Comparison of ENCODE assay signal across 10 mouse cellular contexts in the genomic region with DNA sequence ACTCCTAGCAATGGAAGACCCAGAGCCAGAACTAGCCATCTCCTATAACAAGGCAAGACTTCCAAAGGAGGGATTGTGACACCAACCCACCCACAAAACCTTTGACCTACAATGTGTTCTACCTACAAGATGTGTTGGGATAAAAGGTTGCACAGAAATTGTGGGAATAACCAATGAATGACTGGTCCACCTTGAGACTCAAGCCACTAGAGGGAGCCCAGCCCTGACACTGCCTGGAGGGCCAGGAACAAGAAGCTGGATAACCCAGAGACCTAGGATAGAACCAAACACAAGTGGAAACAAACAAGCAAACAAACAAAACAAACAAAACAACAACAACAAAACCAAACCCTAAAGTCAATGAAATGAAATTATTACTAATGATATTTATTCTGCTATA.
DNase-seq lines count a peak whose midpoint lies in the region; TF ChIP-seq lines count a peak whose summit lies in the region.
"Had no signal": no experiment of that assay in that cellular context is flagged by ENCODE, and none has a peak within 500 bp of the region (broad histone marks: within the 10 kb centered on the region; RNA-seq: fewer than 3 reads in every experiment).

No protein-coding gene starts in this region.

- H3K4me3 ChIP-seq in cerebellum, adult 2 months (replicated peaks; ENCODE audit: insufficient read depth, low read depth, low read length): no peak overlapping the region
- no peak overlapping the region for H3K4me3 ChIP-seq in layer of hippocampus, adult 2 months
- no peak overlapping the region for H3K4me3 ChIP-seq in lung, adult 2 months (replicated peaks; ENCODE audit: extremely low read depth, low read depth, low read length)
- H3K4me3 ChIP-seq: hindbrain, embryonic 15.5 days had no signal

- no peak overlapping the region for H3K27ac ChIP-seq in cerebellum, adult 2 months (ENCODE audit: insufficient read depth, low read length)
- H3K27ac ChIP-seq in layer of hippocampus, adult 2 months: no peak overlapping the region
- H3K27ac ChIP-seq: hindbrain, embryonic 15.5 days had no signal

- peak; percentile 66 to 70 for DNase-seq in cerebellum, postnatal 10 days
- no peak for DNase-seq in cerebellum, adult 2 months
- peak in 1 of 2 experiments; percentile 19 for DNase-seq in layer of hippocampus, adult 2 months (ENCODE audit: low spot score in 2 of 2)
- no peak for DNase-seq in layer of hippocampus, adult 9-10 months (ENCODE audit: low spot score)
- peak; percentile 10 for DNase-seq in adrenal gland, adult 8-10 months
- peak; percentile 8 for DNase-seq in lung, adult 2 months
- DNase-seq in T-cell, adult 2 months (ENCODE audit: low spot score): no peak
- no peak for DNase-seq in urinary bladder, postnatal 10 days (ENCODE audit: low spot score)
- DNase-seq: cerebellum, adult 18-20 months had no signal

- H3K27me3 ChIP-seq in cerebellum, adult 2 months (ENCODE audit: control insufficient read depth, insufficient read depth, low read length): no peaks in the 10 kb centered on the region
- H3K27me3 ChIP-seq: hindbrain, embryonic 15.5 days had no signal

- no peak for TF ChIP-seq POLR2A in cerebellum, adult 2 months (IDR thresholded peaks at IDR 0.05; ENCODE audit: borderline replicate concordance, insufficient read depth, low read length)
- TF ChIP-seq POLR2A in lung, adult 2 months (IDR thresholded peaks at IDR 0.05; ENCODE audit: borderline replicate concordance, extremely low read depth, low read depth, low read length): no peak

- TF ChIP-seq CTCF in cerebellum, adult 2 months (IDR thresholded peaks at IDR 0.05; ENCODE audit: borderline replicate concordance, insufficient read depth, low read depth, low read length): no peak
- TF ChIP-seq CTCF in layer of hippocampus, adult 2 months (conservative IDR thresholded peaks at IDR 0.05): peak; percentile 69
- TF ChIP-seq CTCF in lung, adult 2 months (IDR thresholded peaks at IDR 0.05; ENCODE audit: insufficient read depth, low read length): peak; percentile 49; the same call in 1 of the 2 replicates

- no peaks in the 10 kb centered on the region for H3K4me1 ChIP-seq in cerebellum, adult 2 months (ENCODE audit: control insufficient read depth, insufficient read depth, low read length)
- no peaks in the 10 kb centered on the region for H3K4me1 ChIP-seq in lung, adult 2 months (ENCODE audit: control insufficient read depth, insufficient read depth, low read length)
- H3K4me1 ChIP-seq: hindbrain, embryonic 15.5 days had no signal

Comparison
In these comparisons a context has a peak if more than half of its experiments do, and no peak if none do; other contexts are left out.
1. DNase-seq: peak in cerebellum, postnatal 10 days (2 of 2), adrenal gland, adult 8-10 months (single experiment) and lung, adult 2 months (single experiment); none in cerebellum, adult 2 months (0 of 2), layer of hippocampus, adult 9-10 months (single experiment), T-cell, adult 2 months (single experiment) and urinary bladder, postnatal 10 days (single experiment).